Mouse (Mus musculus): ENCODE data around the gene Col15a1. TPM values are rescaled to one million over a fixed set of nuclear protein-coding genes. Genes with fewer than 3 reads are reported as not detected.

The Col15a1 gene
- polyA plus RNA-seq, 2 experiments = 0.29 to 0.40 TPM

GRCm38 (mm10) chr4:47302610-47303009, 94.6 kb downstream of the Col15a1 start:
- TF ChIP-seq EP300 (IDR thresholded peaks at IDR 0.05; ENCODE audit: low read depth) (no peak), CTCF (IDR thresholded peaks at IDR 0.05; ENCODE audit: low read depth) (no peak)
- ATAC-seq (ENCODE audit: insufficient read depth) = 0 out of 2 replicates have a peak, but pooled peaks have one; percentile 39
- no peaks in the 10 kb centered on the region for H3K36me3 ChIP-seq (replicated peaks; ENCODE audit: control insufficient read depth, insufficient read depth, low read depth)

GRCm38 (mm10) chr4:47303340-47303998, 95.5 kb downstream of the Col15a1 start:
- DNase-seq (ENCODE audit: low read depth in 3 of 3, low spot score in 3 of 3) = no peak
- no peak overlapping the region for H3K4me3 ChIP-seq (ENCODE audit: insufficient read depth in 1 of 2, low read depth in 2 of 2, low read length in 2 of 2)
- no peak overlapping the region for H3K4me2 ChIP-seq (ENCODE audit: low read depth)
- WGBS (ENCODE audit: insufficient replicate concordance) = 23% methylated on average over 5 of the region's 5 CpGs
- H3K27ac ChIP-seq = no peak overlapping the region
- ATAC-seq (ENCODE audit: insufficient read depth) = no peak
- H3K9me3 ChIP-seq (ENCODE audit: control insufficient read depth, low read length) = no peaks in the 10 kb centered on the region; the same call in 1 of the 2 replicates
- no peaks in the 10 kb centered on the region for H3K27me3 ChIP-seq (ENCODE audit: control insufficient read depth, insufficient read depth, low read length)
- H3K36me3 ChIP-seq (replicated peaks; ENCODE audit: control insufficient read depth, insufficient read depth, low read depth) = no peaks in the 10 kb centered on the region
- no peak overlapping the region for H3K9ac ChIP-seq (replicated peaks)
- TF ChIP-seq EP300 (IDR thresholded peaks at IDR 0.05; ENCODE audit: low read depth) = no peak
- TF ChIP-seq CTCF (IDR thresholded peaks at IDR 0.05; ENCODE audit: low read depth) = no peak
- peaks cover 3 to 14% of the 10 kb centered on the region in 2 experiments; a peak in 3 of 4 replicates for H3K4me1 ChIP-seq (replicated peaks; ENCODE audit: control insufficient read depth in 2 of 2, insufficient read depth in 2 of 2, low read length in 1 of 2)

More at GRCm38 (mm10) chr4:47302610-47303009, 94.6 kb downstream of the Col15a1 start:
- Histone ChIP-seq H3K27me3 (ENCODE audit: control insufficient read depth, insufficient read depth, low read length) (no peaks in the 10 kb centered on the region), H3K4me3 (ENCODE audit: insufficient read depth in 1 of 2, low read depth in 2 of 2, low read length in 2 of 2) (no peak overlapping the region), H3K9ac (replicated peaks) (no peak overlapping the region), H3K9me3 (ENCODE audit: control insufficient read depth, low read length) (no peaks in the 10 kb centered on the region; the same call in 1 of the 2 replicates), H3K27ac (no peak overlapping the region), H3K4me1 (replicated peaks; ENCODE audit: control insufficient read depth in 2 of 2, insufficient read depth in 2 of 2, low read length in 1 of 2) (peaks cover 3 to 16% of the 10 kb centered on the region in 2 experiments; a peak in 3 of 4 replicates), H3K4me2 (ENCODE audit: low read depth) (no peak overlapping the region)
- WGBS (ENCODE audit: insufficient replicate concordance) = 8% methylated on average over 7 of the region's 7 CpGs
- no peak for DNase-seq (ENCODE audit: low read depth in 3 of 3, low spot score in 3 of 3)

- Histone ChIP-seq H3K27me3 (ENCODE audit: control insufficient read depth, insufficient read depth, low read length) (no peaks in the 10 kb centered on the region), H3K4me1 (replicated peaks; ENCODE audit: control insufficient read depth in 2 of 2, insufficient read depth in 2 of 2, low read length in 1 of 2) (peaks cover 0 to 9% of the 10 kb centered on the region in 2 experiments; a peak in 1 of 4 replicates), H3K4me3 (ENCODE audit: insufficient read depth in 1 of 2, low read depth in 2 of 2, low read length in 2 of 2) (no peak overlapping the region), H3K4me2 (ENCODE audit: low read depth) (no peak overlapping the region), H3K36me3 (replicated peaks; ENCODE audit: control insufficient read depth, insufficient read depth, low read depth) (no peaks in the 10 kb centered on the region), H3K27ac (no peak overlapping the region), H3K9me3 (ENCODE audit: control insufficient read depth, low read length) (no peaks in the 10 kb centered on the region), H3K9ac (replicated peaks) (no peak overlapping the region)
- no peak for TF ChIP-seq CTCF (IDR thresholded peaks at IDR 0.05; ENCODE audit: low read depth)
- no peak for TF ChIP-seq EP300 (IDR thresholded peaks at IDR 0.05; ENCODE audit: low read depth)
- ATAC-seq (ENCODE audit: insufficient read depth) (no peak), DNase-seq (ENCODE audit: low read depth in 3 of 3, low spot score in 3 of 3) (no peak)
- WGBS (ENCODE audit: insufficient replicate concordance) = 51% methylated on average over 12 of the region's 12 CpGs
Measured at GRCm38 (mm10) chr4:47309886-47310625, 102.1 kb downstream of the Col15a1 start.

- Histone ChIP-seq H3K27me3 (ENCODE audit: control insufficient read depth, insufficient read depth, low read length) (no peaks in the 10 kb centered on the region), H3K4me3 (ENCODE audit: insufficient read depth in 1 of 2, low read depth in 2 of 2, low read length in 2 of 2) (no peak overlapping the region), H3K36me3 (replicated peaks; ENCODE audit: control insufficient read depth, insufficient read depth, low read depth) (no peaks in the 10 kb centered on the region), H3K9me3 (ENCODE audit: control insufficient read depth, low read length) (no peaks in the 10 kb centered on the region), H3K4me1 (replicated peaks; ENCODE audit: control insufficient read depth in 2 of 2, insufficient read depth in 2 of 2, low read length in 1 of 2) (peaks cover 0 to 9% of the 10 kb centered on the region in 2 experiments; a peak in 1 of 4 replicates), H3K27ac (no peak overlapping the region), H3K9ac (replicated peaks) (no peak overlapping the region), H3K4me2 (ENCODE audit: low read depth) (no peak overlapping the region)
- DNase-seq (ENCODE audit: low read depth in 3 of 3, low spot score in 3 of 3) (peak in 1 of 3 experiments; percentile 23), ATAC-seq (ENCODE audit: insufficient read depth) (peak; percentile 53; the same call in 1 of the 2 replicates)
- 35% methylated on average over 6 of the region's 6 CpGs for WGBS (ENCODE audit: insufficient replicate concordance)
- TF ChIP-seq EP300 (IDR thresholded peaks at IDR 0.05; ENCODE audit: low read depth) = no peak
- TF ChIP-seq CTCF (IDR thresholded peaks at IDR 0.05; ENCODE audit: low read depth) = no peak
Measured at GRCm38 (mm10) chr4:47310812-47311211, 102.9 kb downstream of the Col15a1 start.

- no peak for ATAC-seq (ENCODE audit: insufficient read depth)
- H3K27ac ChIP-seq = no peak overlapping the region
- no peak for TF ChIP-seq CTCF (IDR thresholded peaks at IDR 0.05; ENCODE audit: low read depth)
- no peak for TF ChIP-seq EP300 (IDR thresholded peaks at IDR 0.05; ENCODE audit: low read depth)
- no peak overlapping the region for H3K4me3 ChIP-seq (ENCODE audit: insufficient read depth in 1 of 2, low read depth in 2 of 2, low read length in 2 of 2)
- no peaks in the 10 kb centered on the region for H3K27me3 ChIP-seq (ENCODE audit: control insufficient read depth, insufficient read depth, low read length)
- 63% methylated on average over 6 of the region's 6 CpGs for WGBS (ENCODE audit: insufficient replicate concordance)
- H3K4me1 ChIP-seq (replicated peaks; ENCODE audit: control insufficient read depth in 2 of 2, insufficient read depth in 2 of 2, low read length in 1 of 2) = peaks cover 0 to 9% of the 10 kb centered on the region in 2 experiments; a peak in 1 of 4 replicates
- H3K36me3 ChIP-seq (replicated peaks; ENCODE audit: control insufficient read depth, insufficient read depth, low read depth) = no peaks in the 10 kb centered on the region
- no peak overlapping the region for H3K9ac ChIP-seq (replicated peaks)
- H3K9me3 ChIP-seq (ENCODE audit: control insufficient read depth, low read length) = no peaks in the 10 kb centered on the region
- no peak for DNase-seq (ENCODE audit: low read depth in 3 of 3, low spot score in 3 of 3)
- no peak overlapping the region for H3K4me2 ChIP-seq (ENCODE audit: low read depth)
Measured at GRCm38 (mm10) chr4:47311467-47311866, 103.5 kb downstream of the Col15a1 start.

All from liver, embryonic 14.5 days (tissue).